Mouse (Mus musculus) kidney, postnatal 0 days (tissue): ENCODE data around the gene Plcl1. TPM values are rescaled to one million over a fixed set of nuclear protein-coding genes. Genes with fewer than 3 reads are reported as not detected.

ENCODE experiments used
- ATAC-seq: fragments of 200-750 bp; cut with Nextera tagmentation; replicated peaks from 2 replicates; pipeline ENCODE4 v1.8.0; 2017; ENCODE audit warnings: low read depth, moderate number of reproducible peaks, moderate TSS enrichment, moderate library complexity; ENCODE audit not compliant: low FRiP score
- DNase-seq: peaks from one replicate; pipeline ENCODE4 v3.0.0-alpha.2; 2016; ENCODE audit warnings: low spot score
- H3K27ac ChIP-seq: fragments of 300-500 bp; sonication (generic); 2 replicates; pipeline ENCODE4 v1.5.1; 2014; ENCODE audit warnings: mild to moderate bottlenecking
- H3K27me3 ChIP-seq: fragments of 300-500 bp; sonication (generic); 2 replicates; pipeline ENCODE4 v1.6.1; 2014; ENCODE audit warnings: low read length, mixed read lengths; ENCODE audit not compliant: insufficient read depth
- H3K36me3 ChIP-seq: fragments of 300-500 bp; sonication (generic); 2 replicates; pipeline ENCODE4 v1.6.1; 2014; ENCODE audit warnings: low read length, mixed read lengths; ENCODE audit not compliant: insufficient read depth
- H3K4me1 ChIP-seq: fragments of 300-500 bp; sonication (generic); replicated peaks from 2 replicates; pipeline ENCODE4 v1.6.1; 2014; ENCODE audit warnings: antibody characterized with exemption, low read length, mixed read lengths; ENCODE audit not compliant: insufficient read depth
- H3K4me2 ChIP-seq: fragments of 300-500 bp; sonication (generic); 2 replicates; pipeline ENCODE4 v1.6.1; 2014; ENCODE audit warnings: mild to moderate bottlenecking, low read length, moderate library complexity, mixed read lengths
- H3K4me3 ChIP-seq: fragments of 300-500 bp; sonication (generic); replicated peaks from 2 replicates; pipeline ENCODE4 v1.5.1; 2014; ENCODE audit warnings: low read depth, low read length
- H3K9ac ChIP-seq: fragments of 300-500 bp; sonication (generic); 2 replicates; pipeline ENCODE4 v1.6.1; 2014; ENCODE audit warnings: low read depth, low read length
- H3K9me3 ChIP-seq: fragments of 300-500 bp; sonication (generic); replicated peaks from 2 replicates; pipeline ENCODE4 v1.6.1; 2016; ENCODE audit warnings: low read length, inconsistent platforms, mixed read lengths
- CTCF ChIP-seq: IDR thresholded peaks from 2 replicates; pipeline ENCODE4 v1.5.1; 2016; ENCODE audit warnings: antibody characterized with exemption, low read depth, mild to moderate bottlenecking, moderate library complexity
- WGBS: fragments of 180-500 bp; shearing (Covaris S2); extraction: QIAGEN DNeasy Blood & Tissue Kit; methylation state at CpG from one replicate; pipeline ENCODE4 v1.1.7; 2014; 5-methylcytosine and 5-hydroxymethylcytosine counted together
- polyA plus RNA-seq: library from polyadenylated mRNA; unstranded; fragments of >200 nt; fragmentation: Nextera tagmentation; extraction: Ambion mirVana; gene quantifications from 2 replicates; pipeline ENCODE4 v1.2.1, GENCODE M21; 2015

The Plcl1 gene
- polyA plus RNA-seq, 1 experiment from 2014 or later, result 4.2 TPM

- TF ChIP-seq CTCF, result no peak
- Histone ChIP-seq H3K9me3 (no peaks in the 10 kb centered on the region), H3K9ac (no peak overlapping the region), H3K4me2 (no peak overlapping the region), H3K36me3 (no peaks in the 10 kb centered on the region), H3K4me3 (no peak overlapping the region), H3K27me3 (no peaks in the 10 kb centered on the region), H3K4me1 (0 out of 2 replicates have a peak, but pooled peaks cover 3% of the 10 kb centered on the region), H3K27ac (no peak overlapping the region)
- DNase-seq, result no peak
- 87% methylated on average over 7 of the region's 7 CpGs for WGBS
- ATAC-seq, result no peak
Measured at GRCm38 (mm10) chr1:55749770-55750169, 344.0 kb downstream of the Plcl1 start.

DNA sequence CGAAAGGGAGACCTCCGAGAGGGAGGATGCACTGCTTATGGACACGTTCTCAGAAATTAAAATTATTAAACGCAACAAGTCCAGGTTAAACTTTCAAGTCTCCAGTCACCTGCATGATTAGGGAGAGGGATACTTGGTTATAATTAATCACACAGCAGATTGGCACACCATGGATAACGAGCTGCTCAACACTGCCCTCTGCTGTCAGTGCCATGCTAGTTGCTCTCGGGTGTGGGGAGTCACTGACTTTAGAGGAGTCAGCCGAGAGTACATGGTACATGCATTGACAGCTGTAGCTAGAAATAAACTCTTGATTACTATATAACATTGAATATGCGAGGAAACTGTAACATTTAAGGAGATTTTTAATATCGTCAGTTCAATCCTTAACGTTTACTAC lies 350.0 kb downstream of the Plcl1 start:
- DNase-seq (peak; percentile 32), ATAC-seq (no peak)
- no peaks in the 10 kb centered on the region for H3K36me3 ChIP-seq
- no peak overlapping the region for H3K4me3 ChIP-seq
- no peak overlapping the region for H3K9ac ChIP-seq
- no peak overlapping the region for H3K27ac ChIP-seq
- no peaks in the 10 kb centered on the region for H3K27me3 ChIP-seq
- H3K9me3 ChIP-seq, result no peaks in the 10 kb centered on the region
- H3K4me2 ChIP-seq, result no peak overlapping the region
- 0 out of 2 replicates have a peak, but pooled peaks cover 3% of the 10 kb centered on the region for H3K4me1 ChIP-seq
- peak; percentile 78 for TF ChIP-seq CTCF
- 65% methylated on average over 10 of the region's 10 CpGs for WGBS

DNA sequence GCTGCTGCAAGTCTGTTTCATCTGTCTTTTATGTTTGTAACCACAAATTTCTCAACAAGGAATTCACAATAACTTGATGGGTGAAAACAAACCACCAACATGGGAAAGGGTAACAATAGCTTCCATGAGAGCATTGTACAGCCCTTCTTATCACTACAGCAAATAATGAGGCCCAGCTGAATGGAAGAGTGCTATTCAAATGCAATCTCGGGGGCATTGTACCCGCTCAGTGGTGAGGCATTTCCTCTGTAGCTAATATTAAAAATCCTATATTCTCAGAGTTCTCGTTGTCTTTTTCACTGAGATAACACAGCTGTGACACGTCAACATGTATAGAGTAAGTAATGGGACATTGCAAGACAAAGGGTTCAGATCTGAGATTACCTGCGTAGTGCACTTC lies 356.6 kb downstream of the Plcl1 start:
- Histone ChIP-seq H3K36me3 (no peaks in the 10 kb centered on the region), H3K9ac (no peak overlapping the region), H3K4me3 (no peak overlapping the region), H3K4me2 (no peak overlapping the region), H3K4me1 (no peaks in the 10 kb centered on the region), H3K27me3 (no peaks in the 10 kb centered on the region), H3K27ac (no peak overlapping the region), H3K9me3 (no peaks in the 10 kb centered on the region)
- TF ChIP-seq CTCF, result no peak
- ATAC-seq (no peak), DNase-seq (no peak)
- WGBS, result 77% methylated on average over 5 of the region's 5 CpGs

DNA sequence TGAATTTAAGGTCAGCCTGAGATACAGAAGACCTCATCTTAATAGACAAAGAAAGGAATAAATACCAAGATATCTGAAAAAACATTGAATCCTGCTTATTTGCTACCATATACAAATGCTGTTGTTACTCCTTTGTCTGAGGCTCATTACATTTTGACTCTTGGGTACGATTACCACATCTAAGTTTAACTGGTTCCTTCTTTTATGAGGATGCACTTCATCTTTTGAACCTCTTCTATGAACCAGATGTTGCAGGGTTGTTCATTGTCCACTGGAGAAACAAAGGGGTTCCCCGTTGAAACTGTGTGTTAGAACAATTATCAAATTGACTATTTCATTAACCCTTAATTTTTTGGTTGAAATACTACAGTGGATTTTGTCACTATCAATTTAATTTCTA lies 357.4 kb downstream of the Plcl1 start:
- no peak for ATAC-seq
- H3K9ac ChIP-seq, result no peak overlapping the region
- no peak overlapping the region for H3K27ac ChIP-seq
- H3K4me3 ChIP-seq, result no peak overlapping the region
- DNase-seq, result no peak
- 88% methylated on average over 2 of the region's 2 CpGs for WGBS
- H3K36me3 ChIP-seq, result no peaks in the 10 kb centered on the region
- TF ChIP-seq CTCF, result no peak
- H3K9me3 ChIP-seq, result no peaks in the 10 kb centered on the region
- H3K27me3 ChIP-seq, result no peaks in the 10 kb centered on the region
- H3K4me1 ChIP-seq, result no peaks in the 10 kb centered on the region
- H3K4me2 ChIP-seq, result no peak overlapping the region

- 24% methylated on average over 1 of the region's 1 CpGs for WGBS
- no peaks in the 10 kb centered on the region for H3K27me3 ChIP-seq
- no peaks in the 10 kb centered on the region for H3K9me3 ChIP-seq
- H3K4me2 ChIP-seq, result no peak overlapping the region
- ATAC-seq, result no peak
- H3K4me3 ChIP-seq, result no peak overlapping the region
- no peaks in the 10 kb centered on the region for H3K36me3 ChIP-seq
- H3K9ac ChIP-seq, result no peak overlapping the region
- no peak overlapping the region for H3K27ac ChIP-seq
- DNase-seq, result no peak
- no peak for TF ChIP-seq CTCF
- H3K4me1 ChIP-seq, result no peaks in the 10 kb centered on the region
Measured at GRCm38 (mm10) chr1:55766743-55767142, 361.0 kb downstream of the Plcl1 start.

DNA sequence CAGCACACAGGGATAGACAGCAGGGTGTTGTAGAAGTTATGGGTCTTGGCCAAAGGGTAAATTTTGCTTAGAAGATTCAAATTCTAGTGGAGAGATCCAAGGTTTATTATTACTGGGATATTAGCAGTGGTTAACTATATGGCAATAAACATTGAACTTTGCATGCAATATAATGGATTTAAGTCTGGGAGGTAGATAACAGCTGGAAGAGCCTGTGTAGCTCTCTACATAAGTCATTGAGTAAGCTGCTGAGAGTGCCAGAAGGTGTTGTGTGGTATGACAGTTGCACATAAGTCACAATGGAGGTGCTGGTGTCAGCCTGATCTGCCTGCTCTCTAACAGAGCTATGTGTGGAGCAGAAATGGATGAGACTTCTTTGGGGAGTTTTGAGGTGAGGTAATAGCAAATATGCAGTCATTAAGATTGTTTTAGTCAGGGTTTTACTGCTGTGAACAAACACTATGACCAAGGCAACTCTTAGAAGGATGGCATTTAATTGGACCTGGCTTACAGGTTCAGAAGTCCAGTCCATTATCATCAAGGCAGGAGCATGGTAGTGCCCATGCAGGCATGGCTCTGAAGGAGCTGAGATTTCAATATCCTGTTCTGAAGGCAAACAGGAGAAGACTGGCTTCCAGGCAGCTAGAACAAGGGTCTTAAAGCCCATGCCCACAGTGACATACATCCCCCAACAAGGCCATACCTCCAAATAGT lies 364.5 kb downstream of the Plcl1 start:
- DNase-seq, result no peak
- no peak for TF ChIP-seq CTCF
- H3K9me3 ChIP-seq, result no peaks in the 10 kb centered on the region
- H3K36me3 ChIP-seq, result no peaks in the 10 kb centered on the region
- no peak for ATAC-seq
- H3K9ac ChIP-seq, result no peak overlapping the region
- no peaks in the 10 kb centered on the region for H3K27me3 ChIP-seq
- H3K27ac ChIP-seq, result no peak overlapping the region
- no peaks in the 10 kb centered on the region for H3K4me1 ChIP-seq
- H3K4me3 ChIP-seq, result no peak overlapping the region
- no peak overlapping the region for H3K4me2 ChIP-seq

GRCm38 (mm10) chr1:55792817-55793216 lies 387.1 kb downstream of the Plcl1 start:
- Histone ChIP-seq H3K9me3 (no peaks in the 10 kb centered on the region), H3K9ac (no peak overlapping the region), H3K27ac (no peak overlapping the region), H3K36me3 (no peaks in the 10 kb centered on the region), H3K27me3 (no peaks in the 10 kb centered on the region), H3K4me3 (no peak overlapping the region), H3K4me1 (no peaks in the 10 kb centered on the region), H3K4me2 (no peak overlapping the region)
- ATAC-seq (no peak), DNase-seq (no peak)
- 63% methylated on average over 6 of the region's 6 CpGs for WGBS
- no peak for TF ChIP-seq CTCF

Other genes with a start within 250 kb of the Plcl1 start
- 7.0 TPM in 2 replicates for gene Rftn2, start 179.1 kb upstream of the Plcl1 start, polyA plus RNA-seq
- gene Mars2, start 168.7 kb upstream of the Plcl1 start, polyA plus RNA-seq, result 1.8 and 2.0 TPM in 2 replicates
- gene Boll, start 42.5 kb upstream of the Plcl1 start, polyA plus RNA-seq, result 0.72 and 1.7 TPM in 2 replicates